Mouse (Mus musculus): Measurements from ENCODE around the gene C1galt1. TPM values are rescaled to one million over a fixed set of nuclear protein-coding genes. Genes with fewer than 3 reads are reported as not detected.

Gene C1galt1
- 0.82 and 1.1 TPM in 2 replicates for polyA plus RNA-seq (2021; fragmentation: Nextera tagmentation)
- long read RNA-seq, experiment 1, partial matches to known transcripts, result 1 of 4 reads
- long read RNA-seq, experiment 1, other reads (novel, unspliced or antisense), result 3 of 4 reads
- long read RNA-seq, experiment 2, partial matches to known transcripts, result 0 of 3 reads
- long read RNA-seq, experiment 2, other reads (novel, unspliced or antisense), result 3 of 3 reads

DNA sequence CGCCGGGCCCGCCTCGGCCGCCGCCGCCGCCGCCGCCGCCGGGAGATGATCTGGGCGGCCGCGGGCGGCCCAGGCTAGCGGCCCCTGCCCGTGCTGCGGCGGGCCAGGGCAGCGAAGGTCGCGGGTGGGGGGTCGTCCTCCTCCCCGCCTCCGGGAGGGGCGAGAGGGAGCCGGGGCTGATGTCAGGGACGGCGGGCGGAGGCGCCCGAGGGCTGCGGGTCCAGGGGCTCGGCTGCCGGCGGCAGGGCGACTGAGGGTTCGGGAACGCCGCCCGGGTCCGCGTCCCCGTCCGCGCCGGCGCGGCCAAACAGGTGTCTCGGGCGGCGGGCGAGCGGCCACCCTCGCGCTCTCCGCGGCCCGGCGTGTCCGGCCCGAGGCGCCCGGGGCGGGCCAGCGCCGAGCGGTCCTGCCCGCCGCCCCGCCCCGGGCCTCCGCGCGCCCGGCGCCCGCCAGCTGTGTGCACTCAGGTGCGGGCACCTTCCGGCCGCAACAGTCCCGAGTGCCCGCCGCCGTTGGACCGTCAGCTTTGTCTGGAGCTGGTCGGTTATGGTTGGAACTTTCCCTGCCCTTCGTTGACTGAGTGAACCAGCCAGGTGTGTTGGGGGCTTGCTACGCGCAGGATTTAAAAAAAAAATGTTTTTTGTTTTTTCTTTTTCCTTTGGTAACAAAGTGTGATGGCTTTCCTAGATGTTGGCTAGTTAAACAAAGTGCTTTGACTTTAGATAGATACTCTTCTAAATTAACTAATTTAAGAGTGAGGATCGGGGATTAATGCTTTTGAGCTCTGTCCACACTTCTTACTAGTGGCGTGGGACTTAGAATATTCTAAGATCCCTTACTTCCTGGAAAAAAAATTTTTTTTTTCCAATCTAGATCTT lies at the start of gene C1galt1:
Gene C1galt1 (plus strand): TSS at position 41 of the 878 bp plus-strand sequence.

Other genes starting within 250 kb of the C1galt1 start
- 129 and 139 TPM in 2 replicates for gene Asns, start 151.6 kb upstream of the C1galt1 start, polyA plus RNA-seq (2021; fragmentation: Nextera tagmentation)

All from left cerebral cortex, adult 6 months (tissue).